Mouse (Mus musculus) large intestine, adult 2 months (tissue): ENCODE results near the gene Gk. TPM values are rescaled to one million over a fixed set of nuclear protein-coding genes. Genes with fewer than 3 reads are reported as not detected.

Source experiments
- DNase-seq: peaks from one replicate; pipeline ENCODE4 v3.0.0-alpha.2; 2012; ENCODE audit warnings: low read depth, low spot score
- WGBS: fragments of 180-500 bp; shearing (Covaris S2); methylation state at CpG from one replicate; pipeline ENCODE4 v1.1.7; 2018; 5-methylcytosine and 5-hydroxymethylcytosine counted together
- polyA plus RNA-seq: library from polyadenylated mRNA; depleted of rRNA; stranded (reverse); fragments of >200 nt; gene quantifications from 2 replicates; pipeline ENCODE4 v1.2.3, GENCODE M21; 2012; rRNA removed

Gene Gk
- polyA plus RNA-seq = 7.8 and 17.2 TPM in 2 replicates

DNA sequence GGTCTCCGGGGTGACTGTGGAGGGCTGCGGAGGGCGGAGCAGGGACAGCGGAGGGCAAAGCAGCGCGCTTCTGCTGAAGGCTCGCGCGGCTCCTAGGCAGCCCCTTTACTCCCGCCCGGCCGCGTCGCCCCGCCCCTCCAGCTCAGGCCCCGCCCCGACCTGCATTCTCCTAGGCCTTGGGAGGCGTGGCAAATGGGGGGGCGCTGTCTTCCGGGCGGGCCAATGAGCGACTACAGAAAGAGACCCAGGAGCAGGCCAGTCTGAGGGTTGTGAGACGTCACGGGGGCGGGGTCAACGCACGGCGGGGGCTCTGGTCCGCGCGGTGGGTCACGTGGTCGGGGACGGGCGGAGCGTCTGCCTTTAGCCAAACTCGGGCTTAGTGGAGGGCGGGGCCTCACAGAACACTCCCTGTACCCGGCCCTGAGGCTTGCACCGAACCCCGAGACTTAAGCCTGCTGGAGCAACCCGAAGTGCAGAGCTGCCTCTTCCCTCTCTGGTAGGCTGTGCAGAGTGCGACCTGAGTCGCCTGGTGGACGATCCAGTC, at the start of gene Gk:
Gk (minus strand) TSS at position 276 of the 544 bp plus-strand sequence.
- WGBS = 15% methylated on average over 43 of the region's 45 CpGs
- peak; percentile 75 for DNase-seq

DNA sequence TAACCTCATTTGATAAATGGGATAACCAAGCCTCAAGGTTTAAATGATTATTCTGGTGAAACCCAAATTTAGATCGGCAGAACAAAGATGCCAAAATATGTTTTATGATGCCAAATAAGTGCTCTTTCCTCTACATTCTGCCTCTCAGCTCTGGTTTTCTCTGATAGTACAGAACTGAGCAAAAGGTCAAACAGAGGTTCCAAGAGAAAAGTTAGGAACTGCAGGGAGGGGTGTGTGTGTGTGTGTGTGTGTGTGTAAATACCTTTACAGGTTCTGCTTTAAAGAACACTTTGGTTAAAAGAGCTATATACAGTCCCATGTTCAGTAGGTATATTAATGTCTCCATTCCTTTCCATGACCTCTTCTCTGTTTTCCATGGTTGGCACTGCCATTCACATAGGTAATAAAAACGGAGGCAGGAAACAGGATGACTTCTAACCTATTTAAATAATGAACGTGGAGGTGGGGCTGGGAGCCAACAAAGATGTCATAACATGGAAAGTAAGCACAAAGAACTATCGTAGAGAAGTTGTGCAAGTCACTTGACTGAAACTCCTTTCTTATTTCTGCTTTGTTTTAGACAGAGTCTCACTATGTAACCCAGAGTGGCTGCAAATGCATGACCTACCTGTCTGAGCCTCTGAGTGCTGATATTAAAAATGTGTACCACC, 28.2 kb upstream of the Gk start:
- no peak for DNase-seq

DNA sequence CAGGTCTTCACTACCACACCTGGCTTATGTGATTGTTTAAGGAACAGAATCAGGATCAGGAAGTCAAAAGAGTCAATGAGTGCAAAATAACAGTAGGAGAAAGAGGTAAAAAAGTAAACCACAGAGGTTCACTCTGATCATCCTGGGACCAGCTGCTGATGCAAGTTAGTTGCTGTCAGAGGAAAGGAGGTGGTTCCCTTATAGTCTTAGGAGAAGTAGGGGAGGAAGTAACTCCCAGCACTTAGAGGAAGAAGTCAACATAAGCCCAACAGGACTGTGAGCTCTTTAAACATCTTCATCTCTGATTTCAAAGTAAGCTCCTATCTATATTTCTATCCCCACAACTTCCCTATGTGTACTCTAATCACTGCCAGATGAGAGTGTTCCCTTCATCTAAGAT, 26.4 kb upstream of the Gk start:
- no peak for DNase-seq

More for the DNA sequence above, 28.2 kb upstream of the Gk start:
- 23% methylated on average over 4 of the region's 4 CpGs for WGBS

DNA sequence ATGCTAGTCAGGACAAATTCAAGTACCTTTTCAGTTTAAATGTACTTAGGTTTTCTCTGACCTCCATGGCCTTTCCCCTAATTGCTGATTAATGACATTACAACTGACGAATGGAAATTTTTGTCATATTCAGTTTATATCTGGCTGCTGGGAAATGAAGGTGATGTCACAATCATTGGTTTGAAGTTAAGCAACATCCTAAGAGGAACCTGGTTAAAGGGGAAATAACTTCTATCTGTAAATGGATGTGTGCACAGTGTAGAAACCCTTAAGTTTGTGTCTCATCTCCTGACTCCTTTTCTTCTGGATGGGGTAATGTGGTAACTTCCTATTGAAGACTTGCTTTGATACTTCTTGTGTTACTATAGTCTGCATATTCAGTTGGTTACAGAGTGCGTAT, 20.8 kb upstream of the Gk start:
- 85% methylated on average over 2 of the region's 2 CpGs for WGBS
- DNase-seq = no peak

DNA sequence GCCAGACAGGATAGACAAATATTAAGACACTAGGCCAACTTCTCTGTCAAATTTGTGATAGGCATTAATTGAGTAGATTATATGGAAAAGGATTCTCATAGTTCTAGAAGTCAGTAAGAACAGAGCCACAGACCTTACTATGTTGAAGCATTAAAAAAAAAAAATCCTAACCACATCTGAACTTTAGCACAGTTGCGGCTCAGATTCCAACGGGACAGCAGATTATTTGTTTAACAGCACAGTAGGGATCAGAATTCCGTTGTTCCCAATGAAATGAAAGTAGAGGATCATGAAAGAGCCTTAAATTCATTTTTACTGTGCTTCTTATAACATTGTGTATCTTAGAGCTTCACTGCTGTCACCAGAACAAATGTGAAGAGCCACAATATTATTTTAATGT, 1.7 kb upstream of the Gk start:
- 58% methylated on average over 3 of the region's 3 CpGs for WGBS
- no peak for DNase-seq

DNA sequence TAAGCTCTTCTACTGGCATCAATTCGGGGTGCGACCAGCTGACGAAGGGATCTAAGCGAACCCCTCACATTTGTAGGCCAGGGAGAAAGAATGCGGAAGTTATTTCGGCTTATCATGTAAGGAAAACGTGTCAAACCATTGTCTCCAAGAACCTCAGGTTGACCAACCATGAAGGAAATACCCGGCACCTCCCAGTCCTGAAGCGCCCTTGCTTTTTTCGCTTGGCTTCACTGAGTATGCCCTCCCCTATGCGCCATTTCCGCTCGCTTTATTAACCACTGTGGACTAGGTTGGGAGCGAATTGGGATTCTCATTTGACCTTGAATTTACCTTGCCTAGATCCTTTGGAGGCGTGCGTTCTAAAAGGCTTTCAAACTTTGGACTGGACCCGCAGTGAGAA, 522 bp upstream of the Gk start:
- 18% methylated on average over 17 of the region's 17 CpGs for WGBS

DNA sequence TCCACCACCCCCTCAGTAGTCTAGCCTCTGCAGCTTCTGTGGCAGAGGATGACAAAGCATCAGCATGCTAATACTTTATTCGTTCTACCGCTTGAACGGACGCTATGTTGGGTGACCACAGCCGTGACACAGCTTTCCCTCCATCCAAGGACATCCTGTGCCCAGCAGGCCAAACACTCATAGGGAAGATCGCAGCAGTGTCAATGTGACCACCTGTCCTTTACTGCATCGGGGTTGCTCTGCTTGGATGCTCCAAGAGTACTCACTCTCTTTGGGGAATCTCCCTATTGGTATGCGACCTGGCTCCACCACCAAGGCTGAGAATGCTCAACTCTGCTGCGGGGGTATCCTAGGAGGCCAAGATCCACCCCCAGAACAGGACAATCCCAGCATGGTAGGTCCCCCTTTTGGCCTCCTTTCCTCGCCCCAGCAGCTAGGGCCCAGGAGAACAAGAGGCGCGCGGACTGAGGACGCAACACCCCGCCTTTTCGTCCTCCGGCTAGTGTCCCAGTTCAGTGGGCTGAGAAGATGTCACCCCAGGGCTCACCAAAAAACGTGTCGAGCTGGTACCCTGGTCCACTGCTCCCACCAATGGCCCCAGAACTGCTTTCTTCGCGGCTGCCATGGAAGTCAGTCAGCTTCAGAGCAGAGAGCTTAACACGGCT, 608 bp downstream of the Gk start:
- DNase-seq = no peak
- 18% methylated on average over 22 of the region's 22 CpGs for WGBS

More for the DNA sequence above, 522 bp upstream of the Gk start:
- no peak for DNase-seq

DNA sequence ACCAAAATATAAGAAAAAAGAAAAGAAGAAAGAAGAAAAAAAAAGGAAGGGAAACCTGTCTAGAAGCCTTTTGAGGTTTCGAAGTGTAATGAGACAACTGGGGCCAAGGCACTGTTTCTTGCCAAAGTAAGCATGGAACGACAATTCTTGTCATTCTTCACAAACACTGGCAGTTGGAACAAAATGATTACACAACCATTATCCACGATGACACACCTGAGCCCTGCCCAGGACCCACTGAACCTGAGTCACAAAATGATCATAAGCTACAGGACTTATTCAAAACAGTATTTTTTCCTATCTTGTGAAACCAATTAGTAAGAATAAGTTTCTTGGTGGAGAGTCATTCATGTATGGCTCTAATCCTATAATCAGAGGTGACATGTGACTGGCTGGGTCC, 5.3 kb downstream of the Gk start:
- WGBS = 38% methylated on average over 3 of the region's 3 CpGs
- DNase-seq = no peak

DNA sequence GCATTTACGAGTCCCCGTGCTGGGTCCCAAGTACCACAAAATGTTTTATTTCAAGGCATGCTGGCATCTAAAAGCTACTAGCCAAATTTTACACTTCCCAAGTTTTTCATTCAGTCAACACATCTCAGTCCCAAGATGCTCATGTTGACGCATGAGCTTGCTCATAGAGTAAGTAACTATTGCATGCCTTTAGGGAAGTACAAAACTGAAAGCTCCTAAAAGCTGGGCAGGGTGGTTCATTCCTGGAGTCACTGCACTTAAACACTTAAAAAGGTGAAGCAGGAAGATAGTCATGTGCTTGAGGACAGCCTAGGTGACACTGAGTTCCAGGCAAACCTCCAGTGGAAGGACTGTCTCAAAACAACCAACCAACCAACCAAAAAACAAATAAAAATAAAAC, 5.9 kb downstream of the Gk start:
- WGBS = 80% methylated on average over 3 of the region's 3 CpGs

DNA sequence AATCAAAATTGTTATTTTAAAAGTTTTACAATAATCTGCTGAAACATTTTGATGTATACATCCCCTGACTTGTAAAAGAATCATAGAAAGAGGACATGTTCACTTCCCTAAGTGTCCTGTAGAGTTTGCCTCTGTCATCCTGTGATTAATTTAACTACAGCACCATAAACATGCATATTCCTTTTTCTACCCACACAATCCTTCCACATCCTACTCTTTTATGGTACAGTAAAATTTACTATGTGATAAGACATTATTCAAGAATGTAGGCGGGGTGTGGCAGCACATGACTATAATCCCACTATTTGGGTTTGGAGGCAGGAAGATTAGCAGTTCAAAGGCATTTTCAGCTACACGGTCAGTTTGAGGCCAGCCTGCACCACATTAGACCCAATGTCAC, 8.0 kb downstream of the Gk start:
- 41% methylated on average over 2 of the region's 2 CpGs for WGBS
- no peak for DNase-seq

More for the DNA sequence above, 5.9 kb downstream of the Gk start:
- DNase-seq = no peak

DNA sequence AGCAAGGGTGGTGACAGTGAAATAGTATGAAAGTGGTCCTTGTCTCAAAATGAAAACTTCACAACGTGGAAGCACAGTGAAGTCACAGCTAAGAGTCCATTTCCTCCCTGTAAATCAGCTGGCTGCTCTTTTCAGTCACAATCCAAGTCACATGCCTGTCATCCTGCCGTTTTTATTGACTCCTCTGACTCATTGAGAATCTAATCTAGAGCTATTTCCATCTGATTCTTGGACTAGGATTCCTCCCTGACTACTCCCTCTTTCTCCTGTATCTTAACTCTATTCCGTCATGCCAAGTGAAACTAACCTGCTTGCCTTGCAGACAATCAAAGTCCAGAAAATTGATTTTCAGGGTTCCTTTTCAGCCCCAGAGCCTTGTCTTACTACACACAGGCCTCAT, 20.6 kb downstream of the Gk start:
- WGBS = 32% methylated on average over 3 of the region's 3 CpGs
- no peak for DNase-seq

DNA sequence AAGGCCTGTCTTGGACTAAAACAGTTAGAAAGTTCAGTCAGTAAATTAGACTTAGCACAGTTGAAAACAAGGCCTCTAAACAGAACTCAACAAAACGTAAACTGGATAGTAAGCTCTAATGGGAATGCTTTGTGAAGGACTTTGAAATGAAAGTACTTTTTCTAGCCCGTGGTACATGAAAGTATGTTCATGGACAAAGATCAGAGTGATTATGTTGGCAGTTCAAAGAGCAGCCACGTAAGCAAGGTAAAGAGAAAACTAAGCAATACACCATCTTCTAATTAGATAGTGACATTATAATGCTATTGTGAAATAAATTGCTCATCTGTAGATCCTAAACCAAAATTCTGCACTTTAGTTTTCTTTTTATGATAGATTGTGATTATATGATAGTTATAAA, 32.8 kb downstream of the Gk start:
- WGBS = 52% methylated on average over 3 of the region's 3 CpGs
- DNase-seq = no peak

DNA sequence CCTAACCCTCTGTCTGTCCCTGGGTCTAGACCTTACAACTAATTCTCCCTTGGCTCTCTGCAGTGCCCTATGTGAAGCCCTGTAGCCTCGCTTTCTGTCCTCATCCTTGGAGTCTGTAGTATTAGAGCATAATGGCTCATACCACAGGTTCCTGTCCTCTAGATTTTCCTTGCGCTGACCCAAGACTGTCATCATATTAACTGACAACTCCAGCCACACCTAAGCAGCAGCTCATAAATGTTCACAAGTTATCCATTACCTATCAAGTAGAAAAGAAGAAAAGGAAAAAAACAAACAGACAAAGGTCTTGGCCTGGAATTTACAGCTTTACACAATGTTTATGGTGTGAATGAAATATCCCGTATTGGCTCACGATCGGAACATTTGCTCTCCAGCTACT, 43.4 kb downstream of the Gk start:
- 48% methylated on average over 5 of the region's 5 CpGs for WGBS
- no peak for DNase-seq

DNA sequence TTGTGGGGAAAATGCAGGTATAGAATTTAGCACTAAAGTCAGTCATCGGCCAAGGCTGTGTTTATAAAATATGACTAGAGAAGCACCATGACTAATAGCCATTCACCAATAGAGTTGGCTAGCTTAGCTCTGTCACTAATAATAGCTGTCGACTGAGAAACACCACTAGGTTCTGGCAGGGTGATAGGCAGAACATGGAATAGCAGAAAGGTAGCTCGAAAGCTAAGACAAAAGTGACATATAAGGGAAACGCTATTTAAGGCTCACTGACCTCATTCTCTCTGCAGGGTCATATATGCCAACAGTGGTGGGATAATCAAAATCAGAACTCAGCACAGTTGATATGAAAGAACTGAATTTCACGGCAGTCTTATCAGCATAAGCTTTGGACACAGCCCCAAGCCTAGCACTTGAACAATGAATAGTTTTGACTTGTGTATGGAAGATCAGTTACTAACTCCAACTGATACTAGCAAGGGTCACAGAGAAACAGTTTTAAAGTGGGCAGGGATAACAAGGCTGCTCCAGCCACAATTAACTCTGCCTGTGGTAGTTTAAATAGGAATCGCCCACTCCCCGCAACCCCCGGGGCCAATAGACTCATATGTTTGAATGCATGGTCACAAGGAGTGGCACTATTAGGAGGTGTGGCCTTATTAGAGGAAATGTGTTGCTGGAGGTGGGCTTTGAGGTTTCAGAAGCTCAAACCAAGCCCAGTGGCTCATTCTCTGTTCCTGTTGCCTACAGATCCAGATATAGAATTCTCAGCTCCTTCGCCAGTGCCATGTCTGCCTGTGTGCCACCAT, 45.3 kb downstream of the Gk start:
- DNase-seq = no peak
- 91% methylated on average over 9 of the region's 9 CpGs for WGBS

DNA sequence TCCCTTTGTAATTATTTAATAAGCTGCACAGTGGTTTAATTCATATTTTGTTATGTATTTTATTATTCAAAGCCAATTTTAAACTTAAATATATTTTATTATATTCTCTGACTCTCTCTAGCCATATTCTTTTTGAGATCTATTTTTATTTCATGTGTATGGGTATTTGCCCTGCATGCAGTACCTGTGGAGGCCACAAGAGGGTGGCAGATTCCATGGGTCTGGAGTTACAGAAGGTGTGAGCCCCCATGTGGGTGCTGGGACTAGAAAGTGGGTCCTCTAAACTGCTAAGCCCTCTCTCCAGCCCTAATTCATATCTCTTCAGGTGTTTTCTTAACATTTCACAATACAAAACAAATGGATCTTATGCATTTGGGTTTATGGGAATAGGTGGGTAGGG, 55.4 kb downstream of the Gk start:
- no peak for DNase-seq

DNA sequence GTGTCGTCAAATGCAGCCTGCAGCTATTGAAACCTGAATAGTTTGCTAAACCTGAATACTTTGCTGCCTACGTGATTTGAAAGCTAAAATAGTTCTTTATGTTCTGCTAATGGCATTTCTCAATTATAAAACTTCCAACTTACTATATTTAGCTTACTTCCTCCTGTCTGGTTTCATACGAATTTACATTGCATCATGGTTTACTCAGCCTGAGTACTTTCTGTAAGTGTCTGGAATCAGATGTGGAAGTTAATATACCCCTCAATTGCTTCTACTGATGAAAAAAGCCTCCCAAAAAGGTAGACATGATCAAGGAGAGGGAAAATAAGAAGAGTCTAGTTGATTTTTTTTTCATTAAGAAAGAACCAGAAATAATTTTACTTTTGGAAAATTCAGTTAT, 66.2 kb downstream of the Gk start:
- 61% methylated on average over 3 of the region's 3 CpGs for WGBS

DNA sequence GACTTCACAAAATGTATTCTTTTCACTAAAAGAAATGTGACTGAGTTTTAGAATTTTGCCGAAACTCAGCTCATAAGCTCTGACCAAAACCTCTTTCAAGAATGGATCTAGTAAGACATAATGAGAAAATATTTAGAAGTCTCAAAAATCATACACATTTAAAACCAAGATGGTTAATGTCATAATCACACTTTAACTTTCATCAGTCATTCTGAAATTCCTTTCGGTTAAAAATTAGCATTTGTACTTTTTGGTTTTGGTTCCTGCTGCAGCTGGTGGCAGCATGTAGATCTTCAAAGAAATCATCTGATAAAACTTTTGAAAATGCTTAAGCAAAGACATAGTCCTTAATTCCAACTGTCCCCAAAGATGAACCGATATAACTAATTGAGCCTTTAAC, 70.9 kb downstream of the Gk start:
- no peak for DNase-seq
- 95% methylated on average over 3 of the region's 3 CpGs for WGBS

More for the DNA sequence above, 66.2 kb downstream of the Gk start:
- no peak for DNase-seq

DNA sequence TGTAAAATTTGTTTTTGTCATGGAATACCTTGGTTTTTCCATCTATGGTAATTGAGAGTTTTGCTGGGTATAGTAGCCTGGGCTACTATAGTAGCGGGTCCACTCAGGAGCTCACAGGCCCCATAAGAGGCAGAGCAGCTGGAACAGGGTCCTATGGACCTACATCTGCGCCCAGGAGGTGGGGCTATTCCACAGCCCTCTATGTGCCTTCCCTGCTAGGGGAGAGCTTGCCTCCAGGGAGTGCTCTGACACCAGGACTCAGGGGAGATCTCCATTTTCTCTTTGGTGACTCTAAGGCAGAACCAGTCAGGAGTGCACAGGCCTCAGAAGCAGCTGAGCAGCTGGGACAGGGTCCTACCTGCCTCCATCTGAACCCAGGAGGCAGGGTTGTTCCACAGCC, 92.9 kb downstream of the Gk start:
- WGBS = 59% methylated on average over 2 of the region's 2 CpGs
- no peak for DNase-seq

DNA sequence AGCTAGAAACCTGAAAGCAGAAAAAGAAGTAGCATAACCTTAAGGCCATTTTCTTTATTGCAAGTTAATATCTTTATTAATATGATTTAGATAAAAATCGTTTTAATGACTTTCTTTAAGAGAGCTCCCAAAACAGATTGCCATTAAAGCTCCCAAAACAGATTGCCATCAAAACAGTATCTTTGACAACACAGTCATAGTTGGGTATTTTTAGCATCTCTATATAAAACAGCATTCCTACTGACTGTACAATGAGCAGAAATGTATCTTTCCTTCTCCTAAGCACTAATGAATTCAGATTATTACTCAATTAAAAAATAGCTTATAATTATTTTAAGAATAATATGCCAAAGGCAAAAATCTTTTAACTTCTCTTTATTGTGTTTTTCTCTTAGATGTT, 94.5 kb downstream of the Gk start:
- no peak for DNase-seq
- 26% methylated on average over 1 of the region's 1 CpGs for WGBS

DNA sequence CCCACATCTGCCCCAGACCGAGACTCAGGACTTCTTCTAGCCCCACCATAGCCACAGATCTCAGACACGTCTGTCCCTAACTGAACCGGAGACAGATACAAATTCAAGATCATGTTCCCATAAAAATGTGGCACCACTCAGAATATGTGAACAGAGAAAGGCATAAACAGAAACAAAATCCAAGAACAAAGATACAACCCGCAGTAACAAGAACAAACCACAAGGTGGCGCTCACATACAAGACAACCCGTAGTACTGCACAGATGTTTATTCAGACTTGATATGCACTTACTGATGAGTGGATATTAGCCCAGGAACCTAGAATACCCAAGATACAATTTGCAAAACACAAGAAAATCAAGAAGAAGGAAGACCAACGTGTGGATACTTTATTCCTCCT, 99.8 kb downstream of the Gk start:
- WGBS = 13% methylated on average over 7 of the region's 7 CpGs
- DNase-seq = no peak
